Mouse (Mus musculus) heart, embryonic 16.5 days (tissue): ENCODE measurements around the gene Plekhf1. TPM values are rescaled to one million over a fixed set of nuclear protein-coding genes. Genes with fewer than 3 reads are reported as not detected.

Experiments used
- ATAC-seq: fragments of 200-750 bp; cut with Nextera tagmentation; replicated peaks from 2 replicates; pipeline ENCODE4 v1.8.0; 2017; ENCODE audit warnings: moderate number of reproducible peaks; ENCODE audit not compliant: insufficient read depth, low FRiP score; ENCODE audit errors: extremely low read depth
- H3K27ac ChIP-seq: fragments of 300-500 bp; sonication (generic); 2 replicates; pipeline ENCODE4 v1.5.1; 2014; ENCODE audit warnings: mild to moderate bottlenecking, low read length, control low read depth, moderate library complexity
- H3K27me3 ChIP-seq: fragments of 300-500 bp; sonication (generic); 2 replicates; pipeline ENCODE4 v1.6.1; 2014; ENCODE audit warnings: low read length, mixed read lengths; ENCODE audit not compliant: control insufficient read depth, insufficient read depth
- H3K36me3 ChIP-seq: fragments of 300-500 bp; sonication (generic); 2 replicates; pipeline ENCODE4 v1.6.1; 2014; ENCODE audit not compliant: control insufficient read depth, insufficient read depth
- H3K4me1 ChIP-seq: fragments of 300-500 bp; sonication (generic); 2 replicates; pipeline ENCODE4 v1.6.1; 2014; ENCODE audit warnings: low read length, mixed read lengths; ENCODE audit not compliant: control insufficient read depth, insufficient read depth
- H3K4me2 ChIP-seq: fragments of 300-500 bp; sonication (generic); 2 replicates; pipeline ENCODE4 v1.6.1; 2014; ENCODE audit warnings: low read depth, mild to moderate bottlenecking, control low read depth, low read length
- H3K4me3 ChIP-seq: fragments of 300-500 bp; sonication (generic); 2 replicates; pipeline ENCODE4 v1.5.1; 2014; ENCODE audit warnings: mild to moderate bottlenecking, control low read depth, low read length
- H3K9ac ChIP-seq: fragments of 300-500 bp; sonication (generic); 2 replicates; pipeline ENCODE4 v1.6.1; 2014; ENCODE audit warnings: low read length, control low read depth
- H3K9me3 ChIP-seq: fragments of 300-500 bp; sonication (generic); replicated peaks from 2 replicates; pipeline ENCODE4 v1.6.1; 2016; ENCODE audit warnings: low read length; ENCODE audit not compliant: control insufficient read depth
- WGBS: fragments of 180-500 bp; shearing (Covaris S2); extraction: QIAGEN DNeasy Blood & Tissue Kit; methylation state at CpG from one replicate; pipeline ENCODE4 v1.1.7; 2014; 5-methylcytosine and 5-hydroxymethylcytosine counted together
- polyA plus RNA-seq: library from polyadenylated mRNA; unstranded; fragments of >200 nt; fragmentation: Nextera tagmentation; extraction: Ambion mirVana; gene quantifications from 2 replicates; pipeline ENCODE4 v1.2.1, GENCODE M21; 2015

The Plekhf1 gene
- polyA plus RNA-seq, 1 experiment from 2014 or later: 7.3 TPM

- H3K9ac ChIP-seq: no peak overlapping the region
- no peaks in the 10 kb centered on the region for H3K9me3 ChIP-seq
- H3K4me1 ChIP-seq: 0 out of 2 replicates have a peak, but pooled peaks cover 2% of the 10 kb centered on the region
- no peaks in the 10 kb centered on the region for H3K27me3 ChIP-seq
- H3K4me3 ChIP-seq: no peak overlapping the region
- H3K36me3 ChIP-seq: peaks cover 2% of the 10 kb centered on the region; the same call in 1 of the 2 replicates
- WGBS: 62% methylated on average over 8 of the region's 8 CpGs
- ATAC-seq: no peak
- no peak overlapping the region for H3K27ac ChIP-seq
- H3K4me2 ChIP-seq: peak overlapping the region; percentile 54
These were observed 27.8 kb downstream of the Plekhf1 start for GRCm38 (mm10) chr7:38199907-38200605.

GRCm38 (mm10) chr7:38191571-38191970 lies 36.2 kb downstream of the Plekhf1 start:
- peaks cover 12% of the 10 kb centered on the region; the same call in 1 of the 2 replicates for H3K36me3 ChIP-seq
- no peaks in the 10 kb centered on the region for H3K4me1 ChIP-seq
- H3K9me3 ChIP-seq: peaks cover 3% of the 10 kb centered on the region
- H3K4me2 ChIP-seq: no peak overlapping the region
- H3K27me3 ChIP-seq: no peaks in the 10 kb centered on the region
- H3K9ac ChIP-seq: no peak overlapping the region
- no peak for ATAC-seq
- no peak overlapping the region for H3K4me3 ChIP-seq
- no peak overlapping the region for H3K27ac ChIP-seq
- WGBS: 46% methylated on average over 10 of the region's 10 CpGs

GRCm38 (mm10) chr7:38191146-38191545 lies 36.7 kb downstream of the Plekhf1 start:
- no peaks in the 10 kb centered on the region for H3K4me1 ChIP-seq
- ATAC-seq: no peak
- H3K9ac ChIP-seq: no peak overlapping the region
- H3K4me3 ChIP-seq: no peak overlapping the region
- no peak overlapping the region for H3K4me2 ChIP-seq
- H3K27ac ChIP-seq: no peak overlapping the region
- 66% methylated on average over 8 of the region's 8 CpGs for WGBS
- H3K9me3 ChIP-seq: peaks cover 3% of the 10 kb centered on the region
- no peaks in the 10 kb centered on the region for H3K27me3 ChIP-seq
- peaks cover 12% of the 10 kb centered on the region; the same call in 1 of the 2 replicates for H3K36me3 ChIP-seq

GRCm38 (mm10) chr7:38190056-38190835 lies 37.6 kb downstream of the Plekhf1 start:
- Histone ChIP-seq H3K4me3 (no peak overlapping the region), H3K9ac (no peak overlapping the region), H3K4me1 (no peaks in the 10 kb centered on the region), H3K4me2 (no peak overlapping the region), H3K27ac (peak overlapping the region; percentile 3; the same call in 1 of the 2 replicates), H3K36me3 (peaks cover 12% of the 10 kb centered on the region; the same call in 1 of the 2 replicates), H3K27me3 (no peaks in the 10 kb centered on the region), H3K9me3 (peaks cover 3% of the 10 kb centered on the region)
- no peak for ATAC-seq
- 90% methylated on average over 8 of the region's 8 CpGs for WGBS

GRCm38 (mm10) chr7:38189136-38189982 lies 38.5 kb downstream of the Plekhf1 start:
- Histone ChIP-seq H3K4me3 (no peak overlapping the region), H3K9me3 (peaks cover 3% of the 10 kb centered on the region), H3K4me2 (no peak overlapping the region), H3K27ac (peak overlapping the region; percentile 58), H3K4me1 (peaks cover 4% of the 10 kb centered on the region), H3K36me3 (peaks cover 9% of the 10 kb centered on the region; the same call in 1 of the 2 replicates), H3K9ac (no peak overlapping the region), H3K27me3 (no peaks in the 10 kb centered on the region)
- 71% methylated on average over 15 of the region's 15 CpGs for WGBS
- ATAC-seq: peak; percentile 57

- whole genome bisulfite sequencing: 89% methylated on average over 8 of the region's 8 CpGs
- Histone ChIP-seq H3K9ac (no peak overlapping the region), H3K27ac (peak overlapping the region; percentile 58), H3K36me3 (peaks cover 9% of the 10 kb centered on the region; the same call in 1 of the 2 replicates), H3K4me3 (no peak overlapping the region), H3K4me2 (no peak overlapping the region), H3K9me3 (peaks cover 3% of the 10 kb centered on the region), H3K4me1 (peaks cover 8% of the 10 kb centered on the region), H3K27me3 (no peaks in the 10 kb centered on the region)
- ATAC-seq: no peak
These were observed 39.3 kb downstream of the Plekhf1 start for GRCm38 (mm10) chr7:38188281-38189075.

GRCm38 (mm10) chr7:38187796-38188195 lies 40.0 kb downstream of the Plekhf1 start:
- no peak for ATAC-seq
- no peak overlapping the region for H3K4me2 ChIP-seq
- peaks cover 8% of the 10 kb centered on the region for H3K4me1 ChIP-seq
- no peaks in the 10 kb centered on the region for H3K27me3 ChIP-seq
- WGBS: 62% methylated on average over 4 of the region's 4 CpGs
- peaks cover 3% of the 10 kb centered on the region for H3K9me3 ChIP-seq
- no peak overlapping the region for H3K9ac ChIP-seq
- H3K4me3 ChIP-seq: no peak overlapping the region
- H3K27ac ChIP-seq: no peak overlapping the region
- H3K36me3 ChIP-seq: peaks cover 9% of the 10 kb centered on the region; the same call in 1 of the 2 replicates

- no peaks in the 10 kb centered on the region for H3K27me3 ChIP-seq
- WGBS: 52% methylated on average over 4 of the region's 4 CpGs
- no peak overlapping the region for H3K27ac ChIP-seq
- peaks cover 9% of the 10 kb centered on the region; the same call in 1 of the 2 replicates for H3K36me3 ChIP-seq
- H3K9me3 ChIP-seq: peaks cover 3% of the 10 kb centered on the region
- no peak for ATAC-seq
- no peak overlapping the region for H3K4me2 ChIP-seq
- no peak overlapping the region for H3K4me3 ChIP-seq
- H3K4me1 ChIP-seq: peaks cover 8% of the 10 kb centered on the region
- H3K9ac ChIP-seq: no peak overlapping the region
These were observed 41.0 kb downstream of the Plekhf1 start for GRCm38 (mm10) chr7:38186861-38187260.
